Mouse (Mus musculus) frontal cortex, adult 2 months (tissue): ENCODE data around the gene Slfn8. TPM values are rescaled to one million over a fixed set of nuclear protein-coding genes. Genes with fewer than 3 reads are reported as not detected.

Experiments used
- polyA plus RNA-seq: library from polyadenylated mRNA; depleted of rRNA; stranded (reverse); fragments of >200 nt; gene quantifications from 2 replicates; pipeline ENCODE4 v1.2.3, GENCODE M21; 2012; rRNA removed

Gene Slfn8
- polyA plus RNA-seq, 1 experiment = 0.68 TPM

Other genes starting within 250 kb of the Slfn8 start
- gene Lig3, start 239.7 kb downstream of the Slfn8 start, polyA plus RNA-seq = 18.6 and 23.3 TPM in 2 replicates
- 7.7 and 8.6 TPM in 2 replicates for gene Rffl, start 149.6 kb downstream of the Slfn8 start, polyA plus RNA-seq
- 12.9 TPM in 2 replicates for gene Rad51d, start 130.2 kb downstream of the Slfn8 start, polyA plus RNA-seq
- not detected in 2 replicates for gene Fndc8, start 128.7 kb downstream of the Slfn8 start, polyA plus RNA-seq
- gene Nle1, start 112.4 kb downstream of the Slfn8 start, polyA plus RNA-seq = 35.6 and 39.1 TPM in 2 replicates
- 2.0 and 2.5 TPM in 2 replicates for gene Unc45b, start 110.3 kb downstream of the Slfn8 start, polyA plus RNA-seq
- gene Slfn5, start 69.5 kb downstream of the Slfn8 start, polyA plus RNA-seq = 4.6 and 5.1 TPM in 2 replicates
- gene Slfn9, start 29.0 kb downstream of the Slfn8 start, polyA plus RNA-seq = 0.30 and 0.36 TPM in 2 replicates
- 1.6 and 3.2 TPM in 2 replicates for gene Slfn2, start 44.3 kb upstream of the Slfn8 start, polyA plus RNA-seq
- 0.08 TPM in 2 replicates for gene Slfn1, start 96.0 kb upstream of the Slfn8 start, polyA plus RNA-seq
- 0.04 and 0.08 TPM in 2 replicates for gene Slfn4, start 154.4 kb upstream of the Slfn8 start, polyA plus RNA-seq
- 0.57 and 0.60 TPM in 2 replicates for gene Slfn3, start 170.5 kb upstream of the Slfn8 start, polyA plus RNA-seq